ENCODE assay signal across 7 mouse cellular contexts in genomic region chr2:26296606-26297195, GRCm38 (mm10). TPM values are rescaled to one million over a fixed set of nuclear protein-coding genes. Genes with fewer than 3 reads are reported as not detected.
DNase-seq lines count a peak whose midpoint lies in the region; ATAC-seq and TF ChIP-seq lines count a peak whose summit lies in the region.

No protein-coding gene starts in this region.

- no peak overlapping the region for H3K4me2 ChIP-seq in limb, embryonic 12.5 days

- H3K27ac ChIP-seq in limb, embryonic 12.5 days = peak overlapping the region; percentile 35; the same call in 1 of the 2 replicates

- peaks cover 10% of the 10 kb centered on the region; the same call in 1 of the 2 replicates for H3K27me3 ChIP-seq in E14TG2a.4 (ENCODE audit: insufficient read depth, low read length)
- peaks cover 25% of the 10 kb centered on the region for H3K27me3 ChIP-seq in limb, embryonic 12.5 days

- no peaks in the 10 kb centered on the region for H3K36me3 ChIP-seq in E14TG2a.4 (ENCODE audit: insufficient read depth, low read length)
- no peaks in the 10 kb centered on the region for H3K36me3 ChIP-seq in limb, embryonic 12.5 days

- ATAC-seq in limb, embryonic 12.5 days (ENCODE audit: insufficient number of reproducible peaks, insufficient read depth, low FRiP score, low TSS enrichment, low read depth) = no peak

- H3K4me1 ChIP-seq in E14TG2a.4 (replicated peaks; ENCODE audit: low read depth, low read length) = peaks cover 51% of the 10 kb centered on the region
- H3K4me1 ChIP-seq in limb, embryonic 12.5 days (replicated peaks) = peaks cover 19% of the 10 kb centered on the region

- no peak for TF ChIP-seq CTCF in E14TG2a.4 (conservative IDR thresholded peaks at IDR 0.05; ENCODE audit: low read length)

- H3K9ac ChIP-seq in limb, embryonic 12.5 days (replicated peaks) = no peak overlapping the region

- 33% methylated on average over 6 of the region's 6 CpGs for WGBS in limb, embryonic 12.5 days

- DNase-seq in 3T3-L1 (ENCODE audit: low read depth, low spot score) = peak; percentile 26
- peak; percentile 69 to 84 for DNase-seq in frontal cortex, adult 2 months (ENCODE audit: extremely low spot score in 1 of 2, low spot score in 1 of 2)
- DNase-seq in telencephalon, adult 2 months (ENCODE audit: low read depth, low spot score) = peak; percentile 83
- no peak for DNase-seq in gastrocnemius, postnatal 25 days
- no peak for DNase-seq in liver

- H3K9me3 ChIP-seq in E14TG2a.4 (ENCODE audit: low read length) = no peaks in the 10 kb centered on the region
- H3K9me3 ChIP-seq in limb, embryonic 12.5 days = no peaks in the 10 kb centered on the region

- H3K4me3 ChIP-seq in E14TG2a.4 (replicated peaks; ENCODE audit: low read length) = peak overlapping the region; percentile 21; the same call in 1 of the 2 replicates
- H3K4me3 ChIP-seq in limb, embryonic 12.5 days (replicated peaks) = no peak overlapping the region

RNA-seq across cellular contexts. Expression of gene Ccdc187, which starts 2.3 kb away (rescaled TPM):
- 1.6 and 1.8 TPM in 2 replicates for polyA plus RNA-seq in frontal cortex, adult 2 months (2012; rRNA removed)
- not detected in 2 replicates for polyA plus RNA-seq in limb, embryonic 12.5 days (2016; fragmentation: Nextera tagmentation; extraction: Ambion mirVana)
- under 1 TPM in 1 of 2 experiments, not detected in 1; 0.03 TPM for total RNA-seq in gastrocnemius, postnatal 25 days (2021)

RNA-seq across cellular contexts. Expression of gene Gpsm1, which starts 18.6 kb away (rescaled TPM):
- polyA plus RNA-seq in frontal cortex, adult 2 months (2012; rRNA removed) = 248 and 275 TPM in 2 replicates
- polyA plus RNA-seq in limb, embryonic 12.5 days (2016; fragmentation: Nextera tagmentation; extraction: Ambion mirVana) = 73.4 and 74.1 TPM in 2 replicates
- total RNA-seq in gastrocnemius, postnatal 25 days (2021) = 1 to 10 TPM; 3.1 TPM

RNA-seq across cellular contexts. Expression of gene Dnlz, which starts 55.2 kb away (rescaled TPM):
- polyA plus RNA-seq in frontal cortex, adult 2 months (2012; rRNA removed) = 35.2 and 37.1 TPM in 2 replicates
- 32.2 and 32.5 TPM in 2 replicates for polyA plus RNA-seq in limb, embryonic 12.5 days (2016; fragmentation: Nextera tagmentation; extraction: Ambion mirVana)
- total RNA-seq in gastrocnemius, postnatal 25 days (2021) = 10 to 100 TPM; 18.3 to 18.7 TPM

RNA-seq across cellular contexts. Expression of gene Qsox2, which starts 59.4 kb away (rescaled TPM):
- polyA plus RNA-seq in frontal cortex, adult 2 months (2012; rRNA removed) = 25.0 and 26.2 TPM in 2 replicates
- 16.1 TPM in 2 replicates for polyA plus RNA-seq in limb, embryonic 12.5 days (2016; fragmentation: Nextera tagmentation; extraction: Ambion mirVana)
- 1 to 10 TPM; 3.1 to 4.0 TPM for total RNA-seq in gastrocnemius, postnatal 25 days (2021)

Comparison
In these comparisons a context has a peak if more than half of its experiments do, and no peak if none do; other contexts are left out.
1. DNase-seq: peak in 3T3-L1 (single experiment), frontal cortex, adult 2 months (2 of 2) and telencephalon, adult 2 months (single experiment); none in gastrocnemius, postnatal 25 days (single experiment) and liver (single experiment).